Mouse (Mus musculus) C2C12 (cell line): ENCODE measurements around the gene Gtf2ird1.

Experiments used
- CEBPB ChIP-seq: IDR thresholded peaks from one replicate; pipeline ENCODE4 v1.6.1; 2011; ENCODE audit warnings: low read depth, mild to moderate bottlenecking, control low read depth, moderate library complexity
- CTCF ChIP-seq: IDR thresholded peaks from one replicate; pipeline ENCODE4 v1.5.1; 2011; ENCODE audit not compliant: control insufficient read depth, insufficient read depth, insufficient read length
- USF1 ChIP-seq: IDR thresholded peaks from one replicate; pipeline ENCODE4 v1.6.1; 2011; ENCODE audit warnings: low read depth, mild to moderate bottlenecking, control low read depth, moderate library complexity

- TF ChIP-seq CTCF = no peak
- no peak for TF ChIP-seq CEBPB
- no peak for TF ChIP-seq USF1
Measured at GRCm38 (mm10) chr5:134328482-134329001, 128.0 kb downstream of the Gtf2ird1 start.
